Mouse (Mus musculus) liver, postnatal 0 days (tissue): ENCODE results near the gene Phf20.

Experiments used
- CTCF ChIP-seq: sonication (generic); IDR thresholded peaks from 2 replicates; pipeline ENCODE4 v1.5.1; 2016; ENCODE audit warnings: antibody characterized with exemption, low read depth
- EP300 ChIP-seq: IDR thresholded peaks from 2 replicates; pipeline ENCODE4 v1.6.1; 2016; ENCODE audit warnings: antibody characterized with exemption, low read depth, mild to moderate bottlenecking

DNA sequence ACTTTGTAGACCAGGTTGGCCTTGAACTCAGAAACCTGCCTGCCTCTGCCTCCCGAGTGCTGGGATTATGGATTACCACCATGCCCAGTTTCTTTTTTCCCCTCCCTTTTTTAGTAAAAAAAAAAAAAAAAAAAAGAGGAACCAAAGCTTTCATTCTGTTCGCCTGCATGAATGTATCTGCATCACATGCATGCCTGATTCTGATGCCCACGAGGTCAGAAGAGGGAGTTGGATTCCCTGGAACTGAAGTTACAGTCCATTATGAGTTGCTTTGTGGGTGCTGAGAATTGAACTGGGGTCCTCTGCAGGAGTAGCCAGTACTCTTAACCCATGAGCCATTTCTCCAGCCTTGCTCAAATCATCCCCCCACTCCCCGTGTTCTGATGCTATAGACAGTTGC is 5.2 kb downstream of the Phf20 start:
- TF ChIP-seq CTCF = no peak
- no peak for TF ChIP-seq EP300
